Mouse (Mus musculus): ENCODE measurements around the gene Sirt6. TPM values are rescaled to one million over a fixed set of nuclear protein-coding genes. Genes with fewer than 3 reads are reported as not detected.
A peak's percentile ranks its signal among the peaks of the same experiment; 100 is the strongest.

Gene Sirt6
- polyA plus RNA-seq, 1 experiment from 2014 or later: 60.4 TPM

DNA sequence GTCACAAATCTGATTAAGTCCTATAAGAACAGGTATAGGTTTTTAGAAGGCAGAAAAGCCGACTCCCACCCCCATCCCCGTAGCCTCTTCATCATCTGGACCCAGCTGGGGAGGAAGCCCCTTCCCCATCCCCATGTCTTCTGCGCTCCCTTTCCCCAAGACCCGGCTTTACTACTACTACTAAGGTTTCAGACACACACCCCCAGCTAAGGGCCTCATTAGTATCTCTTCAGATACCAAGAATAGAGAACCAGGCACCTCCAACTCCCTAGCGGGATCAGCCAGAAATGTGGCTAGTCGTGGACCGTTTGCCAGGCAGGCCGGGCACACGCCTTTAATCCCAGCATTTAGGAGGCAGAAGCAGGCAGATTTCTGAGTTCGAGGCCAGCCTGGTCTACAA is 27.5 kb downstream of the Sirt6 start:
- Histone ChIP-seq H3K4me3 (no peak overlapping the region), H3K27ac (no peak overlapping the region), H3K4me2 (0 out of 2 replicates have a peak overlapping the region, but pooled peaks have one; percentile 62), H3K9ac (no peak overlapping the region), H3K36me3 (replicated peaks) (no peaks in the 10 kb centered on the region), H3K9me3 (no peaks in the 10 kb centered on the region), H3K4me1 (peaks cover 63% of the 10 kb centered on the region), H3K27me3 (replicated peaks) (peaks cover 27% of the 10 kb centered on the region; the same call in 1 of the 2 replicates)
- 52% methylated on average over 10 of the region's 10 CpGs for WGBS
- no peak for ATAC-seq (replicated peaks)

DNA sequence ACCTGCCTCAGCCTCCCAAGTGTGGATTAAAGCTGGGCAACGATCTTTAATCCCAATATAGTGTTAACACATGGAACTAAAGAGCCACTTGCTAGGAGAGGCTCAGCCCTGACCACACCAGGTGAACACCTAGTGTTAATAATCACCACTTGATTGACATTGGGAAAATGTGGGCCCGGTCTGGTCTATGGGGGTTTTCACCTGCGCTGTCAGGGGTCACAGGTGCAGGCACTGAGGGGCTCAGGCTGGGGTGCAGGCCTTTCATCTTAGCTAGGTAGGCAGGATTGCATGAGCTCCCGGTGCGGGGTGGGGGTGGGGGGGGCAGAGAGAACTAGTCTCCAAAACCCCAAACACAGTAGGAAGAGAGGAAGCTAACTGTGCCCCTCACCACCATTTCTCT is 28.0 kb downstream of the Sirt6 start:
- Histone ChIP-seq H3K27me3 (replicated peaks) (peaks cover 30% of the 10 kb centered on the region), H3K9me3 (no peaks in the 10 kb centered on the region), H3K36me3 (replicated peaks) (no peaks in the 10 kb centered on the region), H3K4me1 (peaks cover 61% of the 10 kb centered on the region), H3K9ac (no peak overlapping the region), H3K4me3 (no peak overlapping the region), H3K27ac (no peak overlapping the region), H3K4me2 (no peak overlapping the region)
- no peak for ATAC-seq (replicated peaks)
- 79% methylated on average over 5 of the region's 5 CpGs for WGBS

DNA sequence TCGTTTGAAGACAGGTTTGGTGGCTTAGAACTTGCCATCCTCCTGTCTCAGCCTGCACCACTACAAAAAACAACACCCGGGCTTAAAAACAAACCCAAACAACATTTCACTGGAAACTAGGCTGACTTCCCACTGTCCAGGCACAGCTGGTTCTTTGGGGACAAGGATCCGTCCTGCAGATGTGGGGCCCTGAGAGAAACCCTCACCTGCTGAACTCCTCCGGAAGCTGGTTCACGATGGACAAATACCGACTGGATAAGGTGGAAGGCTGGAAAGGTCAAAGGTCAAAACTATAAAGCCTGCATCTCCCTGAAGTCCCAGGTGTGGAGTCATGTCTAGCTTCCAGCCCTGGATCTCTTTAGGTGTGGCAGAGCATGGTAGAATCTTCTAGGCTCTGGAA is 28.7 kb downstream of the Sirt6 start:
- no peak overlapping the region for H3K27ac ChIP-seq
- 59% methylated on average over 6 of the region's 6 CpGs for WGBS

DNA sequence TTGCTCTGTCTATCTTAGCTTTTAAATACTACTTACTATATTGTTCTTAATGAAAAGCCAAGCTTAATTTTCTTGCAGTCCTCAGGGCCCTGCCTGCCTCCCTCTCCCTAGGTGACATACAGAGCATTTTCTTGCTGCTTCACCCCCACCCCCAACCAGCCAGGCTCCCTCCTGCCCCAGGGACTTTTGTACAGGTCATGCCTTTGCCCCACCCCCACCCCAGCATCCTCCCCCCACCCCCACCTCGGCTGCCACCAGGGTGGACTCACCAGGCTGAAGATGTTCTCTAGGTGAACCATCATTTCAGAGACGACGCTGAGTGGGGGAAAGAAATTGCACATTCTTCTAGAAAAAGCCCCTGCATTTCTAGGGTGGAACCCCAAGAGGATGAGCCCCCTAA is 29.3 kb downstream of the Sirt6 start:
- H3K9me3 ChIP-seq: no peaks in the 10 kb centered on the region
- peaks cover 42% of the 10 kb centered on the region for H3K27me3 ChIP-seq (replicated peaks)
- no peak overlapping the region for H3K4me3 ChIP-seq
- H3K9ac ChIP-seq: no peak overlapping the region
- peaks cover 60% of the 10 kb centered on the region for H3K4me1 ChIP-seq
- H3K36me3 ChIP-seq (replicated peaks): no peaks in the 10 kb centered on the region
- ATAC-seq (replicated peaks): no peak
- no peak overlapping the region for H3K4me2 ChIP-seq
- WGBS: 46% methylated on average over 3 of the region's 3 CpGs
- H3K27ac ChIP-seq: no peak overlapping the region

More for the DNA sequence above, 28.7 kb downstream of the Sirt6 start:
- H3K4me1 ChIP-seq: peaks cover 60% of the 10 kb centered on the region
- no peaks in the 10 kb centered on the region for H3K36me3 ChIP-seq (replicated peaks)
- peaks cover 38% of the 10 kb centered on the region for H3K27me3 ChIP-seq (replicated peaks)
- H3K9ac ChIP-seq: no peak overlapping the region
- H3K4me2 ChIP-seq: no peak overlapping the region
- no peak for ATAC-seq (replicated peaks)
- H3K9me3 ChIP-seq: no peaks in the 10 kb centered on the region
- no peak overlapping the region for H3K4me3 ChIP-seq

DNA sequence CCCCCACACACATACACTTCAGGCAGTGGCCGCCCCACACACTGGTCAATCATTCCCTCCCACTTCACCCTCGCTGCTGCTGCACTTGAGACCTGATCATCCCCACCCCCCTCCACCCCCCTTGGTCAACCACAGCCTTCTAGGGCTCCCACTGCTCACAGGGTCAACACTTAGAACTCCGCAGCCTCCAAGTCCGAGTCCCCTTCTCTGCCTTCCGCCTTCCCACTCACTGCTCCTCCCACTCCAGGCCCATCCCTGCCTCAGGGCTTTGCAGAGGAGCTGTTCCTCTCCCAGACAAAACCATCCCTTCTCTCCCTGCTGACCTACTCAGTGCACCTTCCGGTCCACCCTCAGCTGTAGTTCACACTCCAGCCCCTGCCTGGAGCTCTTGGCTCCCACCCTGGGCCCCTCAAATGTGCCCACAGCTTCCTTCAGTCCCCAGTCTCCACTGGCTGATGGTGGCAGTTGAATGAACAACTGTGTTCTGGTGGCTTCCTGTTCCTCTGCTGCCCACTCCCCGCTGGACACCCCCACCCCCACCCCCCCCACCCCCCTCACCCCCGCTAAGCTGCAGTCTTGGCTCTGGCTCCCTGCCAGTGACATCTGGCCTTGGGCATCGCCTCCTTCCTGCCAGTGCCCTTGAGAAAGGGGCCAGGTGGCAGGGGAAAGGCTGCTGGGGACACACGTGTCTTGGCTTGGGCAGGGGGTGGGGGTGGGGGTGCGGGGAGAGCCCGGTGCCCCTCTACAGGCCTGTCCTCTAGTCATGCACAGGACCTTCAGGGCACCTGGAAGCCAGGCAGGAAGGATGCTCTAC is 30.3 kb downstream of the Sirt6 start:
- H3K4me2 ChIP-seq: peak overlapping the region; percentile 39
- H3K4me1 ChIP-seq: peaks cover 54% of the 10 kb centered on the region
- ATAC-seq (replicated peaks): no peak; the same call in 1 of the 2 replicates
- H3K36me3 ChIP-seq (replicated peaks): no peaks in the 10 kb centered on the region
- H3K4me3 ChIP-seq: no peak overlapping the region
- WGBS: 6% methylated on average over 12 of the region's 12 CpGs
- H3K9ac ChIP-seq: no peak overlapping the region
- H3K27me3 ChIP-seq (replicated peaks): peaks cover 51% of the 10 kb centered on the region
- H3K9me3 ChIP-seq: no peaks in the 10 kb centered on the region
- H3K27ac ChIP-seq: peak overlapping the region; percentile 71

DNA sequence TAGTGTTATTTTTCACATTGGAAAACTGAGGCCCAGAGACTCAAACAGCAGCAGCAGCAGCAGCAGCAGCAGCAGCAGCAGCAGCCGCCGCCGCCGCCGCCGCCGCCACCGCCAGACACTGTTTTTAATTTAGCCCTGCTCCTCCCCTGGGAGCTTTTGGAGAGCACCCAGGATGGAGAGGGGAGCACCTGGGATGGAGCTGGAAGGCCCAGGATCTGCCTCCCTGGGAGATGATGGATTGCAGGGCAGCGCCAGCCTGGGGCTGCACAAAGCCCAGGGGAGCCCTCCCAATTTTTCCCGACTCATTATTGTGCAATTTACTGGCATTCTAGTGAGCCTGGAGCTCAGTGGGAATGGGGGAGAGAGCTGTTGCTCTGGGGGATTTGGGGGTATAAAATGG is 31.0 kb downstream of the Sirt6 start:
- no peaks in the 10 kb centered on the region for H3K36me3 ChIP-seq (replicated peaks)
- H3K4me2 ChIP-seq: peak overlapping the region; percentile 39
- H3K4me3 ChIP-seq: no peak overlapping the region
- peaks cover 51% of the 10 kb centered on the region for H3K27me3 ChIP-seq (replicated peaks)
- ATAC-seq (replicated peaks): no peak
- no peak overlapping the region for H3K9ac ChIP-seq
- H3K9me3 ChIP-seq: no peaks in the 10 kb centered on the region
- peaks cover 51% of the 10 kb centered on the region for H3K4me1 ChIP-seq
- H3K27ac ChIP-seq: peak overlapping the region; percentile 71; the same call in 1 of the 2 replicates
- WGBS: 2% methylated on average over 10 of the region's 10 CpGs

DNA sequence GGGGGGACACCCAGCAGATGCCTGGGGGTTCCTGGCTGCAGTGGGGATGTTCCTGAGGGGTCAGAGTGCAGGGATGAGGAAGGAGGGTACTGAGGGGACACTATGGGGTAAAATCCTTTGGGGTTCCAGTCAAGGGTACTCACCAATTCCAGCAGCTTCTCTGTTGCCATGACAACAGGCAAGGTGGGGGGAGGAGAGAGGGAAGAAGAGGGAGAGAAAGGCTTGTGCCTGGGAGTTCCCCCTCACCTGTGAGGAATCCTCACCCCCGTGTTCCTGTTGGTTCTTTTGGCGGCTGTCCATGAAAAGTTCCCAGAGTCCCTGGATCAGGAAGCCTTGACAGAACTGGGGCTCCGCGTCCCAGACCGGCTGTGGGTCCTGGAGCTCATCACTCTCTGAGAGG is 32.0 kb downstream of the Sirt6 start:
- peaks cover 51% of the 10 kb centered on the region for H3K27me3 ChIP-seq (replicated peaks)
- peaks cover 41% of the 10 kb centered on the region for H3K4me1 ChIP-seq

DNA sequence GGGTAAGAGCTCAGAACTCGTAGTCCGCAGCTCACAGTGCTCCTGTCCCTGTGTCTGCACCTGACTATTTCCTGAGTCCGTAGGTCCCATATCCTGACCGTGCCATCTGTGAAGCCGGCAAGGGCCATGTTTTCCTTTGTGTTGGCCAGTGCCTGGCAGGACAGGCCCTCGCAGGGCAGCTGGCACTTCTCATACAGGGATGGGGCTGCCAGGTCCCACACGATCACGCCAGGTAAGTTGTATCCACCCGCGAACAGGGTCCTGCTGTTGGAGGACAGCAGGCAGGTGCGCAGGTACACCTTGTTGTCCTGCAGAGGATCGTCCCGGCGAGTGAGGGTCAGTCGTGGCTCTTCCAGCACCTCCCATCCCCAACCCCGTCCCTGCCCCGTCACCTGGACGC is 33.7 kb downstream of the Sirt6 start:
- no peak overlapping the region for H3K9ac ChIP-seq
- no peak overlapping the region for H3K27ac ChIP-seq
- WGBS: 79% methylated on average over 18 of the region's 18 CpGs
- no peak overlapping the region for H3K4me3 ChIP-seq
- H3K4me1 ChIP-seq: peaks cover 35% of the 10 kb centered on the region
- no peaks in the 10 kb centered on the region for H3K36me3 ChIP-seq (replicated peaks)
- H3K4me2 ChIP-seq: no peak overlapping the region
- no peak for ATAC-seq (replicated peaks)
- H3K27me3 ChIP-seq (replicated peaks): peaks cover 36% of the 10 kb centered on the region
- H3K9me3 ChIP-seq: no peaks in the 10 kb centered on the region

More for the DNA sequence above, 32.0 kb downstream of the Sirt6 start:
- no peak for ATAC-seq (replicated peaks)
- Histone ChIP-seq H3K4me3 (no peak overlapping the region), H3K4me2 (no peak overlapping the region), H3K27ac (no peak overlapping the region), H3K36me3 (replicated peaks) (no peaks in the 10 kb centered on the region), H3K9ac (no peak overlapping the region), H3K9me3 (no peaks in the 10 kb centered on the region)
- 39% methylated on average over 5 of the region's 5 CpGs for WGBS

DNA sequence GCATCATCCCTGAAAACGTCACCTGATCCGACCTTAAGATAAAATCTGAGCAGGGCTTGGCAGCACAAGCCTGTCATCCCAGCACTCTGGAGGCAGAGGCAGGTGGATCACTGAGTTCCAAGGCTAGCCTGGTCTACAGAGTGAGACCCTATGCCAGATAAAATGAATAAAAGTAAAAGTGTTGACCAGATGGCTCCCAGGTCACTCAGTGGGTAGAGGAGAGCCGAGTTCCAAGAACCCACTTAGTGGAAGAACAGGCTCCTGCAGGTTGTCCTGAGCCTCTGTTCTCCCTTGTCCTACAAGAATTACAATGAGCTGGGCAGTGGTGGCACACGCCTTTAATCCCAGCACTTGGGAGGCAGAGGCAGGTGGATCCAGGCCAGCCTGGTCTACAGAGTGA is 34.4 kb downstream of the Sirt6 start:
- ATAC-seq (replicated peaks): no peak
- Histone ChIP-seq H3K27ac (no peak overlapping the region), H3K36me3 (replicated peaks) (no peaks in the 10 kb centered on the region), H3K4me2 (no peak overlapping the region), H3K9ac (no peak overlapping the region), H3K4me1 (peaks cover 34% of the 10 kb centered on the region), H3K9me3 (no peaks in the 10 kb centered on the region), H3K4me3 (no peak overlapping the region), H3K27me3 (replicated peaks) (peaks cover 33% of the 10 kb centered on the region)
- WGBS: 66% methylated on average over 4 of the region's 4 CpGs

DNA sequence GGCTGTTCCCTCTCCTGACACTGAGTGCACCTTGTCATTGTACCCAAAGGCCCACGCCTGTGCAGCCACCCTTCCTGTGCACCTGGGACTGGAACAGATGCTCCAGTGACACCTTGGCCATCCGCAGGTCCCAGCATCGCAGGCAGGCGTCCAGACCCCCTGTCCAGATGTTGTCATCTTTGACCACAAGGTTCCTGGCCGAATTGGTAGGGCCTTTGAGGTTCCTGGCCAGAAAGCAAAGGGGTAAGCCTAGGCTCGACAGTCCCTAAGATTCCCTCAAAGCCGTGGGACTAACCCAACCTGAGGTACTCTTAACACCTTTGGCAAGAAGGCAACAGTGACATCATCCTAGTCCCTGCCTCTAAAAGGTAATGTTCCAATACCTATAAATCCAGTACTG is 35.0 kb downstream of the Sirt6 start:
- H3K27ac ChIP-seq: no peak overlapping the region
- H3K4me2 ChIP-seq: no peak overlapping the region
- peaks cover 36% of the 10 kb centered on the region for H3K27me3 ChIP-seq (replicated peaks)
- H3K9ac ChIP-seq: no peak overlapping the region
- no peaks in the 10 kb centered on the region for H3K36me3 ChIP-seq (replicated peaks)
- whole genome bisulfite sequencing: 85% methylated on average over 7 of the region's 7 CpGs
- no peaks in the 10 kb centered on the region for H3K9me3 ChIP-seq
- no peak overlapping the region for H3K4me3 ChIP-seq
- no peak for ATAC-seq (replicated peaks)
- peaks cover 28% of the 10 kb centered on the region for H3K4me1 ChIP-seq

DNA sequence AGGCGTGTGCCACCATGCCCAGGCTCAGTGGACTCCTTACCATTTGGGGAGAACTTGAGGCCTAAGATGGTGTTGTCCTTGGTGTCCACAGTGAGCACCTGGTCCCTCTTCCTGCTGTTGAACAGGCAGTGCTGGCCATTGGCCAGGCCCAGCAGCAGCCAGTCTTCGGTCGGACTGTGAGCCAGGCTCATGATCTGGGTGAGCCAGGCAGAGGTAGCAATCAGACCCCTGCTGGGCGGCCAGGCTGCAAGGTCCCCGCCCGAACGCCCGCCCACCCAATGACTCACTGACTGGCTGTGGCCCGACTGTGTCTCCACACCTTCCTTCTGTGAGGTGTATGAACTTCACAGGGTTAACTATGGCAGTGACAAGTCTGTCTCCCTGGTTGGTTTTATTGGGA is 35.8 kb downstream of the Sirt6 start:
- H3K36me3 ChIP-seq (replicated peaks): no peaks in the 10 kb centered on the region

DNA sequence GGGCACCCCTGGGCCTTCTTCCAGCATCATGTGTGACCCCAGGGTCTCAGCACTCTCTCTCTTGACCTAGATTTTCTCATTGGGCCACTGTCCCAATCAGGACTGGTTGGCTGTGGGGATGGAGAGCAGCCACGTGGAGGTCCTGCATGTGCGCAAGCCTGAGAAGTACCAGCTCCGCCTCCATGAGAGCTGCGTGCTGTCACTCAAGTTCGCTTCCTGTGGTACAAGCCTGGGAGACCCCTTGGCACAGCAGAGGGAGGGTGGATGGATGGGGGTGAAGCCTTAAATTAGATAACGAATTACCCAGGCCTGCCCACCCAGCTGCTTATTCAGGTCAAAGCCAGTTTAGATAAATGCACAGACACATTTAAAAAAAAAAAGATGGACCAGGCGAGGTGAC is 38.9 kb downstream of the Sirt6 start:
- Histone ChIP-seq H3K9me3 (no peaks in the 10 kb centered on the region; the same call in 1 of the 2 replicates), H3K4me3 (no peak overlapping the region), H3K27ac (no peak overlapping the region), H3K4me1 (no peaks in the 10 kb centered on the region), H3K9ac (no peak overlapping the region), H3K27me3 (replicated peaks) (peaks cover 22% of the 10 kb centered on the region), H3K36me3 (replicated peaks) (0 out of 2 replicates have a peak, but pooled peaks cover 3% of the 10 kb centered on the region), H3K4me2 (no peak overlapping the region)
- no peak for ATAC-seq (replicated peaks)
- 77% methylated on average over 7 of the region's 7 CpGs for WGBS

More for the DNA sequence above, 35.8 kb downstream of the Sirt6 start:
- no peak for ATAC-seq (replicated peaks)
- Histone ChIP-seq H3K9ac (no peak overlapping the region), H3K4me3 (no peak overlapping the region), H3K27me3 (replicated peaks) (peaks cover 38% of the 10 kb centered on the region), H3K27ac (no peak overlapping the region), H3K9me3 (no peaks in the 10 kb centered on the region), H3K4me2 (no peak overlapping the region), H3K4me1 (peaks cover 20% of the 10 kb centered on the region)
- 76% methylated on average over 9 of the region's 9 CpGs for WGBS

DNA sequence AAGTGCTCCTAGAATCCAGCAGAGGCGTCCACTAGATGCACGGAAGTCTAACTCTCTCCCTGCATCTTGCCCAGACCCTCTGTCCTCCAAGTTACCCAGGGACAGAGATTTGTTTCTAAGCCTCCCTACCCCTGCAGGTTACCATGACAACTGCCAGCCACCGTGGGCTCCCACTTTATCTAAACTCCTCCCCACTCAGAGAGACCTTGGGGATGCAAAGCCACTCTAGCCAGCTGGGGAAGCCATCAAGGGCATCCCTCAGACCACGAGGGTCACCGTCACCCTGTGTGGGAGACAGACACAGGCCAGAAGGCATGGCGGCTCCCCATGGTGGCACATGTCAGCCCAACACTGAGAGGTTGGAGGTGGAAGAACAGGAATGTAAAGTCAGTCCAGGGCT is 44.2 kb downstream of the Sirt6 start:
- H3K4me1 ChIP-seq: 0 out of 2 replicates have a peak, but pooled peaks cover 5% of the 10 kb centered on the region
- no peak overlapping the region for H3K27ac ChIP-seq
- H3K27me3 ChIP-seq (replicated peaks): peaks cover 51% of the 10 kb centered on the region
- H3K4me2 ChIP-seq: no peak overlapping the region
- 37% methylated on average over 6 of the region's 6 CpGs for WGBS
- no peak for ATAC-seq (replicated peaks)
- H3K9me3 ChIP-seq: no peaks in the 10 kb centered on the region; the same call in 1 of the 2 replicates
- H3K36me3 ChIP-seq (replicated peaks): 0 out of 2 replicates have a peak, but pooled peaks cover 3% of the 10 kb centered on the region
- H3K9ac ChIP-seq: no peak overlapping the region
- H3K4me3 ChIP-seq: no peak overlapping the region

All from midbrain, embryonic 15.5 days (tissue).